Mouse (Mus musculus): ENCODE results near the gene Srek1.

Gene Srek1

DNA sequence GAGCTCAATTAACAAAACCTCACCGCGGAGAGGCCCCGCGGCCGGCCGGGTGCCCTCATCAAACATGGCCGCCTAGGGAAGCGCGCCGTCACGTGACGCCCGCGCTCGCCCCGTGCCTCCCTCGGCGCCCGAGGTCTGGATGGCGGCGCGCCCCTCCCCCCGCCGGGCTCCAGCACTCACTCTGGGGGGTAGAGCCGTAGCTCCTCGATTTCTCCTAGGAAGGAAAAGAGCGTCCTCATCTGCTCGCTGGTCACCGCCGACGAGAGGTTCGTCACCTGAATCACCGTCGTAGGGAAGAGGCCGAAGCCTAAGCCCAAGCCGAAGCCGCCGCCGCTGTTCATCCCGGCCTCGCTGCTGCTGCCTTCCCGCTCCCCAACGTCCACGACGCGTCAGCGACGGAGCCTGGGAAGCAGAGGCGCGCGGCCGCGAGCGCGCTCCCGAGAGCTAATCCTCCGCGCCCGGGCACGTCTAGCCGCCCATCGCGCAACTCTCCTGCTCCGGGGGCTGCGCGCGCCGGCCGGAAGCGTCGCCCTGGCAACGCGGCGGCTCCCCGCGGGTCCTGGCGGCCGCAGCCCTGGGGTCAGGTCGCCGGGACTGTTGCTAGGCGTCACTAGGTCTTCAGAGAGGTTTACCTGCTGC is at the start of gene Srek1:
Gene Srek1 (minus strand): TSS at position 490 of the 639 bp plus-strand sequence.
- peak; percentile 97 for DNase-seq

- DNase-seq = no peak
Observed at GRCm38 (mm10) chr13:103822270-103822669, 47.9 kb upstream of the Srek1 start.

DNA sequence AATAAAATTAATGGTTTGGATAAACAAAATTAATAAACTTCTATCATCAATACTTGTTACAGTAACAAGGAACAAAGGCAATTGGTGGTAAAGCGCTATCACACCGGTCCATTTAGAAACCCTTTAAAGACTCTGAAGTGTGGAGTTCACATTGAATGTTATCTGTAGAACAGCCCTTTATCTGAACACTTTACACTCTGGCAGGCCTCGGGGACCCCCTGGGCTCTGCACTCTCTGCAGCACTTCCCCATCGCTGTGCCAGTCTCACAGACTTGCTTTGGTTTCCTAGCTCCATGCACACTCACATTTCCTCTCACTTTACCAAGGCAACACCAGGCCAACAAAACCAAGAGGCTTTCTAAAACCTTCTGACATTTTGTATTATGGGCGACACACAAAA is 45.0 kb upstream of the Srek1 start:
- no peak for DNase-seq

- no peak for DNase-seq
Observed at GRCm38 (mm10) chr13:103817935-103818334, 43.5 kb upstream of the Srek1 start.

- no peak for DNase-seq
Observed at GRCm38 (mm10) chr13:103807464-103807863, 33.1 kb upstream of the Srek1 start.

DNA sequence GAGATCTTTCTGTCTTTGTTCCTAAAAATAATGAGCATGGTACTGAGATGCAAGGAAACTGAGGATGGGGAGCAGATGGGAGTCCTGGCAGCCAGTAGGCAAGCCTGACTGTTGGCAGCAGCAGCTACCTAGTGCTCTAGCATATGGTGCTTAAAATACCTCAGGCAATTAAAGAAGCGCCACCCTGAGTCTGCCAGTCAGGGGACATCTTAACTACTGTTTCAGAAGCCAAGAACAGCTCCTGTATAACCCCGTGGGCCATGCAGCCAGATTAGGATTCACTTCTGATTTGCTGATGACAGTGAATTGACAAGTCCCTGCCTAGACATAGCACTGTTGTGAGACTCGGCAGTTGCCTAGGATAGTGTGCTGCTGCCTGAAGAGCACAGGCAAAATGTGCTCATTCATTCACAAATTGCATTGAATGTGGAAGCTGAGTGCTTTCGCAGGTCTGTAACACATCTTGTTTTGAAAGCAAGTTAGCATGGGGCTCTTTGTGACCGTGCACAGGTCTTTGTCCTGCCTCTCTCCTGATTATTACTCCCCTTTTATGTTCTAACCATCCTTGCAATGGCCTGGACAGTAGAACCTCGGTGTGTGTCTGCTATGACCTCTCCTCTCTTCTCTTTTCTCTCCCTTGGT is 31.9 kb upstream of the Srek1 start:
- peak; percentile 68 to 79 for DNase-seq

- DNase-seq = no peak
Observed at GRCm38 (mm10) chr13:103803721-103804120, 29.3 kb upstream of the Srek1 start.

- no peak for DNase-seq
Observed at GRCm38 (mm10) chr13:103801021-103801420, 26.6 kb upstream of the Srek1 start.

DNA sequence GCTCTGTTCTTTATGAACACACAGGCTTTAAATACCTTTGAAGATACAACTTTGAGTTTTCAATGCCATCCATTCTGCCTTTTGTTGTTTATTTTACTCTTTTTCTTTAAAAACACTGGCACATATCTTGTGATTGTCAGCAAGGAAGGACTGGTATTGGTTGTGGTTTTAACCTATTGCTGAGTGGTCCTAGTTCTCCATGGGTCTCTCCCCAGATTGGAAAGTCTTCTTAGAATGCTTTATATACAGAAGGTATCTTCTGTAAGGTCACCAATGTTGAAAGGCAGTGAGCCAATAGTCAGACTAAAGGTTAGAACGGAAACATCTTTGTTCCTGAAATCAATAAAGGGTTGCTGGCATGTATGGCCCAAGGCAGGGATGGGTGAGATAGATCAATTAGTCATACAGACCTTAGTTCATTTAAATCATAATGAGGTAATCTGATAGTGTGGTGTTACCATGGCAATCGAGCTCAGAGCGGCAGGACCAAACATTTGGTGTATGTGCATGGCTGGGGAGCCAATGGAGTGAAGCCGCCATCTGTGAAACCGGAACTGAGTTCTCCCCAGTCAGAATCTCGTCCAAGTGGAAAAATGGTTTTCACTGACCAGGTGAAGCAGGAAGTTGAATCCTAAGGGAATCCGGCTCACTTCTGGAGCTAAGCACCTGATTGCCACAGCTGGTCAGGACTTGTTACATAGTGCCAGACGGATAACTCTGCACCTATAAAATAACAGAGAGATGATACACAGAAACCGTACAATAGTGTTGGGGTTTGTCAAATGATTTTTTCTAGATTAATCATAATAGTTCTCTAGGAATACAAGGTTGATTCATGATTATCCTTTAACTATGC is 20.5 kb upstream of the Srek1 start:
- no peak for DNase-seq

- DNase-seq = peak in 1 of 2 experiments; percentile 53
Observed at GRCm38 (mm10) chr13:103779922-103780585, 5.6 kb upstream of the Srek1 start.

DNA sequence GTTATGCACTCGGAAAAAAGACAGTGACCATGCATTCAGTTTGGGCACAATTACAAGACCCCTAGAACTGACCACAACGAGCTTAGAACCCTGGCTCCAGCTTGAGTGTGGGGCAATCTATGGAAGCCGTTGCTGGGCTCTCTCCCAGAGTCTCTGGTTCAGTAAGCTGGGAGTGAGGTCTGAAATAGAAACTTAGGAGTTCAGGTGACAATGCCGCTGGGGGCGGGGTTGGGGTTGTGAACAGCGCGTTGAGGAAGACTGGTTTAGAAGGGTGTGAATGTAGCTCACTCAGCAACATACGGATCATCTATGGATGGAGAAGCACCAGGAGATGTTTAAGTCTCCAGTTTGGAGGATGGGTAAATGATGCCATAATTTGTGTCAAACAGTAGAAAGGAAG is 2.7 kb upstream of the Srek1 start:
- no peak for DNase-seq

DNA sequence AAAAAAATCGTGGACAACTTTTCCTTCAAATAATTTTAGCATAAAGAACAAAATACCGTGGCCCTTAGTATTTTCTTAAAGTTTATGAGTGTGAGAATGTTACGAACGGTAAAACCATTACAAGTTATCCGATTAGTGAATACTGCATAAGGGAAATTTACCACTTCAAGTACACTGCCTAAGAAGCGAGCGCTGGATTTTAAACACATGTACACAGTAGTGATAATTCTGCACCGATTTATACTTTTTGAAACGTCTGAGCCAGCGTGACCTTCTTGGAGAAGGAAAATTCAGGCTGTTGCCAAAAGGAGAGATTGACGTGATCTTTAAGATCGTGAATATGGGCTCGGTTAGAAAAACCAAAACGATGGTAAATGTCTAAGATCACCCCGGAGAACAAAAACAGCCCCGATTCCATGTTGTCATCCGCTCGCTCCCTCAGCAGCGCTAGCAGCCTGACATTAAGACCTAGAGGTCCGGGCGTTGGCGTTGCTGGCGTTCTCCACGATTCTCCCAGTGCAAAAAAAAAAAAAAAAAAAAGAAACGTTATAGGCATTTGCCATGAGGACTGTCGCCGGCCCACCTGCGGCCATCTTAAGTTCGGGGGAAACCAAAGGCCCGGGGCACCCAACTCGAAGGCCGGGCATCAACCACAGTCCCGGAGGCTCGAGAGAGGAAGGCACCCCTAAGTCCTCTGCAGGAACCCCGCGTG is 845 bp downstream of the Srek1 start:
- DNase-seq = no peak

DNA sequence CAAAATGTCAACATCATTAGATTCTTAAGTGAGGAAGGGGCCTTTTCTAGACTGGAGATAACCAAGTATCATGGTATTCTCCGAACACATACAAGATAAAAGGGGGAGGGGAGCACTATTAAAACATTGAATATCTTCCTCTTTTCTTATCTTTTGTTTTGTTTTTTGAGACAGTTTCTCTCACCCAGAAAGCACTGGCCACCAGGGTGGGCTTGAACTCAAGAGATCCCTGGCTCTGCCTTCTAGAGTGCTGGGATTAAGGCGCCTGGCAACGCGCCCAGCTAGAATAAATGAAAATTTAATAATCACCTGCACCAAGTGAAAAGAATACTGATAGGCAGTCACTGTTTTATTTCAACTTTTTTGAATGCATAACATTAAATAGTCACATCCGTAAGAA is 1.5 kb downstream of the Srek1 start:
- DNase-seq = peak in 1 of 2 experiments; percentile 43

GRCm38 (mm10) chr13:103770821-103771220 is 3.6 kb downstream of the Srek1 start:
- DNase-seq = no peak

DNA sequence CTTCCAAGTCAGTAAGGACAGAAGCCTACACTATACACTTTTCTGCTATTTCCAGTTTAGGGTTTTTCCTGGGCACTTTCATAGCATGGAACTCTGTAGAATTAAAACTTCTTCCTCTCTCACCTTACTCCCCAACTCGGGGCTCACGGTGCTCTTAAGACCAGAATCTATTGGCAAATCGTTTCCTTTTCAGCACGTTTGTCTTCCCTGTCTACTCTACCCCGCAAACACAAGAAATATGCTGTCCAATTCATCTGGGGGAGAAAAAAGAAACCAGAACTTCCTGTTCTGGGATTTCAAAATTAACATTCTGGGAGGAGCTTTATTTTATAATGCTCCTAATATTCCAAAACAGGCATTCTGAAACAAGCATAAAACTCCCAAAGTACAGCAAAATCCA is 6.5 kb downstream of the Srek1 start:
- DNase-seq = no peak

DNA sequence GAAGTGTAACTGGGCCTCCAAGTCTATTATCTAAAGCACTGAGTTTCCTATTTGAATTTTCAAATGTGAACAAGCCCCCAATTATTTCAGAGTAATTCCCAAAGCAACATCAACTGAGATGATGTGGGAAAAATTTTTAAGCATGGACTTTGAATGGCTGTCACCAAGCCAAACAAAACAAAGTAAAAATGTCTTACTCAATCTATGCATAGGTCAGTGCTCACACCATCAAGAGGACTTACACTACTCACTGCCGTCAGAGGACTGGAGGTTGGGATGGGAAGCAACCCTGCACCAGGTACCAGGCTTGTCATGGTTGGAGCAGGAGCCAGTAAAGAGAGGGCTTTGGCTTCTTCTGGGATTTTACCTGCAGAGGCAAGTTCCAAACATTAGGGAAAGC is 10.8 kb downstream of the Srek1 start:
- no peak for DNase-seq

GRCm38 (mm10) chr13:103761971-103762370 is 12.4 kb downstream of the Srek1 start:
- no peak for DNase-seq

DNA sequence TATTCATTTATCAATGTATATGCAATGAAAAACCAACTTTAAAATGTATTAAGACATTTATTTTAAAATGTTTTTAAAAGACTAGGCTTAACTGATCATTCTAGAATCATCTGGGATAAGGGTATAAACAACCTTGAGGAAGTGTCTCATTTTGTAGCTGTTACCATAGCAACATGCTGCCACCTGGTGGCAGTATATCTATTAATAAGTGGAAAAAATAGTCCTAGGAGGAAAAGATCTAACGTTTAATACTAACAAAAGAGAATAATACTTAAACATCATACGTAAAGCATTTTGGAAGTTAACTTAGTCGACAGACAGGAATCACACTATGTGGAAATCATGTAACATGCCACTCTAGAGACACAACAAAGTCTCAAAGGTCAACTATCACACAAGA is 23.0 kb downstream of the Srek1 start:
- DNase-seq = peak in 1 of 2 experiments; percentile 57

DNA sequence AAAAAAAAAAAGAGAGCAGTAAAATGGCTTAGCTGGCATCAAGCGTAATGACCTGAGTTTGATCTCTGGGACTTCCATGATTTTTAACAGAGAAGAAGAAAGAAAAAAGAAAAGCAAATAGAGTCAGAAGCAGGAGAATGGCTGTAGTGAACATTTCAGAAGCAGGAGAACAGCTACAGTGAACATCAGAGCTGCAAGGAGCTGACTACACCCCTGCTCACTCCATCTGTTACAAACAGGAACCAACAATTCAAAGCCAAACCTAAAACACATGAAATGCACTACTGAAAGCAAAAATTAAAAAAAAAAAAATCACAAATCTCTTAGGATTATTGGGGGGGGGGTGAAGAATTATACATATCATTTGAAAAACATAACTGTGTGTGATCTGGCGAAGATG is 28.7 kb downstream of the Srek1 start:
- DNase-seq = no peak

- no peak for DNase-seq
Observed at GRCm38 (mm10) chr13:103745160-103745559, 29.2 kb downstream of the Srek1 start.

DNA sequence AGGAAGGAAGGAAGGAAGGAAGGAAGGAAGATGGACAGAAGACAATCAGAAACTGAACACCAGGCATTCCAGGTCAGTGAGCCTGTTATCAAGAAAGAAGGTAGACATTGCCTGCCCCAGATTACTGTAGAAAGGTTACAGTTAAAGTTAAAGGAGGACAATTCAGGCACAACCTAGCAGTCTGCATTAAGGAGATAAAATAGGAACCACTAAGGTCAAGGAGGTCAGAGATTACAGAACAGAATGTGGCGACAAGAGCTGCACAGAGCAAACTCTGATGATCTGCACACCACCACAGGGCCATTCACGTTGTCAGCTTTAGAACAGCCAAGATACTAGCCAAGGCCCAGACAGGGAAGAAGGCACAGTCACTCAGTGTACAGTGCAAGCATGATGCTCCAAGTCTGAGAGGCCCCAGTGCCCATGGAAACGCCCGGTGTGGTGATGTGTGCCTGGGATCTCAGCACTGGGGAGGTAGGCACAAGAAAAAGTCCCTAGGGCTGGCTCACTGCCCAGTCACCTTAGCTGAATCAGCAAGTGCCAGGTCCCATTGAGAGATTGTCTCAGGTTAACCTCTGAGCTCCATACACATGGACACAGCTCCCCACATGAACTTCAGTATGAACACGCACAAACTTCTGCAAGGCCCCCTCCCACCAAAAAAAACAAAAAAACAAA is 38.9 kb downstream of the Srek1 start:
- peak in 1 of 2 experiments; percentile 15 for DNase-seq

GRCm38 (mm10) chr13:103726872-103727271 is 47.5 kb downstream of the Srek1 start:
- no peak for DNase-seq

Data from cerebellum, postnatal 25 days (tissue).